Mouse (Mus musculus) lung, adult 2 months (tissue): ENCODE measurements around the gene Dab2ip.

ENCODE experiments used
- CTCF ChIP-seq: fragments of 200-500 bp; IDR thresholded peaks from 2 replicates; pipeline ENCODE4 v1.5.1; 2011; ENCODE audit warnings: mild to moderate bottlenecking, low read length, control low read depth; ENCODE audit not compliant: insufficient read depth
- POLR2A ChIP-seq: fragments of 200-500 bp; IDR thresholded peaks from 2 replicates; pipeline ENCODE4 v1.6.1; 2011; ENCODE audit warnings: low read depth, mild to moderate bottlenecking, control low read depth, low read length, borderline replicate concordance; ENCODE audit errors: extremely low read depth

- TF ChIP-seq CTCF: no peak
- TF ChIP-seq POLR2A: no peak
Measured at GRCm38 (mm10) chr2:35559551-35559835, 1.4 kb downstream of the Dab2ip start.
